Mouse (Mus musculus): ENCODE results near the gene Tmem19.

Gene Tmem19

DNA sequence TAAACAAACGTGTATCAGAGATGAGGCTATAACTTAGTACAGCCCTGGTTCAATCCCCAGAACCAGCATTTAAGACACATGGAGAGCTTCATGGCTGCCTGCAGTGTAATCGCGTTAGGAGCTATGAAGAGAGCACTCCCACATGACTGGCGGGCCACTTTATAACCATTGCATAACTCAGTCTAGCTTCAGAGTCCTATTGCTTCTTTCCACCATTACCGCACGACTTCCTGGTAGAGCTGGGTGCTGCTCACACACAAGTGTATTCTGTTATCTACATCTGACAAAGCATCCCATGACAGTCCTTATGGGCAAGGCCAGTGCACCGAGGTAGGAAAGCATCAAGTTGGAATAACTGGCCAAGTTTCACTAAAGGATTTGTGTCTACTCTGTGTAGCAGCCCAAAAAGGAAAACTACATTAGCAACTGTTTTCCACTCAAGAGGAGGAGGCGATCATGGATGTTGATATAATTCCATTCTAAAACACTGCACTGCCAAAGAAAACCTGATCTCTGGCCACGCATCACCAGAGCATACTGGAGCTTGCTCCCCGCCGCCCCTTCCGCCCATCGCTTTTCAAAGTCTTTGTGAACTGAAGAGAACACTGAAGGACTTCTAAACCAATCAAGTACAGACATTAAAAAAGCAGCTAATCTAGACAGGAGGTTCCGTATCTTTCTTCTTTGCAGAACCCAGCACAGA, 50.9 kb downstream of the Tmem19 start:
- DNase-seq (ENCODE audit: low spot score), result no peak

DNA sequence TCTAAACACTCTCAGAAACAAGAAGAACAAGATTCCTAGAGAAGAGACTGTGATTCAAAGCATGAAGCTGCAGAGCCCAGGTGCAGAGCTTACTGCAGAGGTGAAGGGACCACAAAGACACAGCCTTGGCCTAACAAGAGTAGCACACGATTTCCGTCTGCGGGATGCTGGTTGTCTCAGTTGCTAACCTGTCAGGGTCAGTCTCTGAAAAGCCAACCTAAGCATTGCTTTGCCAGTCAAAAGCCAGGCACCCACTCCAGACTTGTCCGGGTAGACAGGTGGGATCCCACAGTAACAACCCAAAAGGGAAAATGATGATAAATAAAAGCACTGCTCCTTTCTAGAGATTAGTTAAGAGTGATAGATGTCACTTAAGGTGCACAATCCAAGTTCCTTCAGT, 53.1 kb downstream of the Tmem19 start:
- DNase-seq (ENCODE audit: low spot score), result no peak

DNA sequence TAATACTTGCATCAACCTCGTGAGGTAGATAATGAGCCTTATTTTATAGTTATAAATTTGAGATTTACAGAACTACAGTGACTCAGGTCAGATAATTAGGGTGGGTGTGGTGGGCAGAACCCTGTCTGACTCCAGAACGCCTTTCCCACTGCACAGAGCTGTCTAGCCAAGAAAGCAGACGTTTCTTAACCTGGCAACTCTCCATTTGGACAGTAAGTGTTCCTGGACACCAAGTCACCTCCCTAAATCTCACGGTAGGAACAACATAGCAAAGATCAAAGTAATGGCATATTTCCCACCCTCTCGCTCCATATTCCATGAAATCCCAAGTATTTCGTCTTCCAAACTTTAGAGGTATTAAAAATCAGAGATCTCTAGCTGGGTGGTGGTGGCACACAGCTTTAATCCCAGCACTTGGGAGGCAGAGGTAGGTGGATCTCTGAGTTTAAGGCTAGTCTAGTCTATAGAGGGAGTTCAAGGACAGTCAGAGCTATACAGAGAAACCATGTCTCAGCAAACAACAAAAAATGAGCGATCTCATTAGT, 54.9 kb downstream of the Tmem19 start:
- DNase-seq (ENCODE audit: low spot score), result no peak

DNA sequence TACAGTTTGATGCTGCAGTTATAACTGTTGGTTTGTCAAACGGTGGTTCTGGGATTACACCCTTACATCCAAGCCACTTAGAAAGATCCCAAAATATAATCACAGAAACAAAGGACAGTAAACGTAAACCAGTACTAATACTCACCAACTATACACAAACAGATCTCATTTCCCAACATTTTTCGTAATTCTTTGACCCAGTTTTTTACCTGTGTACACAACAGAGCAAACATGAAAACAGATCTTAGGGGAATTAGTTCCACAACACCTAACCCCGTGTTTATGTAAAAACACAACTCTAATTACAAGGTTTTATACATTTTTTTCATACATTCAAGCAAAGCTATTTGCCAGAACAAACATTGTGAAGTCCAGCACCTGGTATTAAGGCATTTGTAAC, 63.6 kb downstream of the Tmem19 start:
- no peak for DNase-seq (ENCODE audit: low spot score)

DNA sequence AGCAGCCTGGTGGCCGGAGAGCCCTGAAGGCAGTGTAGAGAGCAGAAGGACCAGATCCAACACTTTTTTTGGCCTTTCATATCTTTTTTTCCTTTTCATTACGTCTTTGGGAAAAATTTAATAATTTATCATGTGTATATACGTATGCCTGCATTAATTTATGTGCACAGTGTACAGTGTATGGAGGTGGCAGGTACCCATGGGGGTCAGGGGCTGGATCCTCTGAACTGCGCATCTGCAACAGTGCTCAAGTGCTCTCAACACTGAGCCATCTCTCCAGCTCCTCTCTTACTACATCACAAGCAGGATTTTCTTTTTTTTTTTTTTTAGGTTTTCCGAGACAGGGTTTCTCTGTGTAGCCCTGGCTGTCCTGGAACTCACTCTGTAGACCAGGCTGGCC, 64.7 kb downstream of the Tmem19 start:
- no peak for DNase-seq (ENCODE audit: low spot score)

DNA sequence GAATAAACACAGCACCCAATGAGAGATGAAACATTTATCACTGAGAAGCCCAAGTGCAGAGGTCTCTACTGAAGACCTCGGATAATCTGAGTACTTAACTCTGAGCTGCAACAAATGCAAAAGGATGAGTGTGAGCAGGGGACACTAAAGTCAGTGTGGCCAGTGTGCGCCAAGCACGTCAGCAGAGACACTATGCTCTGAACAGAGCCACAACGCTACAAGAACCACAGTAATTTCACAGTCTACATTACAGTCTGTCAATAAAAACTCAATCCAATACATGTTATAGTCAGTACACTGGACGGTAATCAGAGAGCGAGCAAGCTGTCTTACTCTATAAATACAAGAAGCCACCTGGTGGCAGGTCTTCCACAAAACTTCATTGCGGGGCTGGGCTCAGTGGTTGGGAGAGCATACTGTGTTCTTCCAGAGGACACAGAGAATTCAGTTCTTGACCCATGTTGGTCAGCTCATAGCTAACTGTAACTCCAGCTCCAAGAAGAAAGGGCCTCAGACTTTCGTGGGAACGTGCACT, 65.8 kb downstream of the Tmem19 start:
- no peak for DNase-seq (ENCODE audit: low spot score)

DNA sequence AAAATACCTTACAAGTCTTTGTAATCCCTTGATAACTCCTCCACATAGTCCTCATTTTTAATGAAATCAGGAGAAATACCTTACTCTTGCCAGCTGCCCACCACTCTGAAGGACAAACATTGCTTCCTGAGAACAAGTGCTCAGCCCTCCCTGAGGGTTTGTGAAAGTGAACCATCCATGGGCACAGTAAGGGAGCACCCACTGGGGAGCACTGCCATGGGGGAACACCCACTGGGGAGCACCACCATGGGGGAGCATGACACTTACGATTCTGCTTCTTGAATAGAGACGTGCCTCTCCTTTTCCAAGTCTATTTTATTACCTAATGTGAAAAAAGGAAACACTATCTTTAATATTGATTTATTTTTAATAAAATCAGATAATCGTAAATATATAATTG, 67.1 kb downstream of the Tmem19 start:
- no peak for DNase-seq (ENCODE audit: low spot score)

DNA sequence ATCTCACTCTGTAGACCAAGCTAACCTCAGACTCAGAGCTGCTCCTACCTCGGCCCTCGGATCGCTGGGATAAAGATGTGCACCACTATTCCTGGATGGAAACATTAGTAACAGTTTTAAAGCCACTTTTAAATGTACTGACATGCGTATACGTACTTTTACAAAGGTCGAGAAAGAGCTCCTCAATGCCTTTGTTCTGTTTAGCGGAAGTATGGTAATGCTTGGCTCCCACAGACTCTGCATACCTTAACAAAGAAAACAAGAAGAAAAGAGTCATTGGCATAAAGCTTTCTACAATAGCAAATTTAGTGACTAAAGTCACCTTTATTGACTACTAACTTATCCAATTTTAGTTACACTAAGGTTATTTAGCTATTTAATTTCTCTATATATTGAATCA, 67.6 kb downstream of the Tmem19 start:
- no peak for DNase-seq (ENCODE audit: low spot score)

DNA sequence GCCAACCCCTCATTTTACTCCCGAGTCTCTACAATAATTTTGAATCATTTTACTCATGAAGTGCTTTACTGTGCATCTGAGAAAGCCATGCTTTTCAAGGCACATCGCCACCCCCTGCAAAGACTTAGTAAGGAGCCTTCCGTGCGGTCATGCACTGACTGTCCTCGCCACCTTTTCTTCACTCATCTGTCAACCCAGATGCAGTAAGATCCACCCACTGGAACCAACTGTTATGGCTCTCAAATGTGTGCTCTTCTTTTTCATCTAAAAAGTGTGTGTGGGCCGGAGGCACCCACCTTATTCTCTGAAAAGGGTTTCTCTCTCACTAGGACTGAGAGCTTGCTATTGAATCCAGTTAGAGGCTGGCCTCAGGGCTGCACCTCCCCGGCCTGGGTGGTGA, 68.4 kb downstream of the Tmem19 start:
- no peak for DNase-seq (ENCODE audit: low spot score)

DNA sequence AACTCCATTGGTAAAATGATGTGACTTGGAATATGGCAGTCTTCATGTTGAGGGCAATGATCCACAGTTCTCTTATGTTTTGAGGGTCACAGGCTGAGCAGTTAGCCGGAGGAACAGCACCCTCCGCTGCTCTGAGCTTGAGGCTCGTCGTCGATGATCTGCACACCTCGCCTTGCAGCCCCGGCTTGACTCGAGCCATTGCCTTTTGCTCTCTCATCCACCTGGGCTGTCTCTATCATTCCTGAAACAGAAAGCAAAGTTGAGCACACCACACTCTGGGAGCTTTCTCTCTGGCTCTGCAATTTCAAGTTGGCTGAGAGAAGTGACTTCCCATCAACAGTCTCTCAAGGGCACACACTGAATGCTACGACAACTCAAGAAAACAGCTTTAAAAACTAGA, 71.6 kb downstream of the Tmem19 start:
- no peak for DNase-seq (ENCODE audit: low spot score)

All from urinary bladder, postnatal 14 days (tissue).